Mouse (Mus musculus) intestine, embryonic 16.5 days (tissue): Measurements from ENCODE around the gene Mccc1. TPM values are rescaled to one million over a fixed set of nuclear protein-coding genes. Genes with fewer than 3 reads are reported as not detected.
A peak's percentile ranks its signal among the peaks of the same experiment; 100 is the strongest.

Experiments used
- ATAC-seq: fragments of 200-750 bp; cut with Nextera tagmentation; 2 replicates; pipeline ENCODE4 v1.8.0; 2017; ENCODE audit warnings: moderate TSS enrichment, moderate library complexity
- H3K27ac ChIP-seq: fragments of 300-500 bp; sonication (generic); 2 replicates; pipeline ENCODE4 v1.5.1; 2014; ENCODE audit warnings: mild to moderate bottlenecking, low read length
- H3K27me3 ChIP-seq: fragments of 300-500 bp; sonication (generic); replicated peaks from 2 replicates; pipeline ENCODE4 v1.6.1; 2014; ENCODE audit warnings: low read length, control low read depth, mixed read lengths; ENCODE audit not compliant: control insufficient read depth, insufficient read depth
- H3K36me3 ChIP-seq: fragments of 300-500 bp; sonication (generic); 2 replicates; pipeline ENCODE4 v1.6.1; 2014; ENCODE audit warnings: low read length, control low read depth; ENCODE audit not compliant: control insufficient read depth, insufficient read depth
- H3K4me1 ChIP-seq: fragments of 300-500 bp; sonication (generic); 2 replicates; pipeline ENCODE4 v1.6.1; 2014; ENCODE audit warnings: low read length, control low read depth, mixed read lengths; ENCODE audit not compliant: control insufficient read depth, insufficient read depth
- H3K4me2 ChIP-seq: fragments of 300-500 bp; sonication (generic); 2 replicates; pipeline ENCODE4 v1.6.1; 2014; ENCODE audit warnings: low read depth, low read length, control low read depth
- H3K4me3 ChIP-seq: fragments of 300-500 bp; sonication (generic); 2 replicates; pipeline ENCODE4 v1.5.1; 2014; ENCODE audit warnings: mild to moderate bottlenecking, low read length
- H3K9ac ChIP-seq: fragments of 300-500 bp; sonication (generic); 2 replicates; pipeline ENCODE4 v1.6.1; 2014; ENCODE audit warnings: low read depth, low read length
- H3K9me3 ChIP-seq: fragments of 300-500 bp; sonication (generic); 2 replicates; pipeline ENCODE4 v1.6.1; 2016; ENCODE audit warnings: low read length, control low read depth; ENCODE audit not compliant: control insufficient read depth
- WGBS: fragments of 180-500 bp; shearing (Covaris S2); extraction: QIAGEN DNeasy Blood & Tissue Kit; methylation state at CpG from one replicate; pipeline ENCODE4 v1.1.7; 2014; 5-methylcytosine and 5-hydroxymethylcytosine counted together
- polyA plus RNA-seq: library from polyadenylated mRNA; unstranded; fragments of >200 nt; fragmentation: Nextera tagmentation; extraction: Ambion mirVana; gene quantifications from 2 replicates; pipeline ENCODE4 v1.2.1, GENCODE M21; 2015

Mccc1 gene
- polyA plus RNA-seq, 1 experiment from 2014 or later: 42.5 TPM

- 86% methylated on average over 8 of the region's 8 CpGs for WGBS
- no peak for ATAC-seq
- no peaks in the 10 kb centered on the region for H3K9me3 ChIP-seq
- no peaks in the 10 kb centered on the region for H3K4me1 ChIP-seq
- no peak overlapping the region for H3K9ac ChIP-seq
- no peak overlapping the region for H3K27ac ChIP-seq
- H3K36me3 ChIP-seq: peaks cover 4% of the 10 kb centered on the region; the same call in 1 of the 2 replicates
- H3K4me2 ChIP-seq: no peak overlapping the region
- no peak overlapping the region for H3K4me3 ChIP-seq
- no peaks in the 10 kb centered on the region for H3K27me3 ChIP-seq
Observed at GRCm38 (mm10) chr3:35967366-35967921, 33.0 kb downstream of the Mccc1 start.

GRCm38 (mm10) chr3:35966493-35966892, 34.0 kb downstream of the Mccc1 start:
- Histone ChIP-seq H3K36me3 (no peaks in the 10 kb centered on the region; the same call in 1 of the 2 replicates), H3K9me3 (no peaks in the 10 kb centered on the region), H3K27me3 (no peaks in the 10 kb centered on the region), H3K4me2 (no peak overlapping the region), H3K9ac (no peak overlapping the region), H3K4me1 (no peaks in the 10 kb centered on the region), H3K4me3 (no peak overlapping the region), H3K27ac (no peak overlapping the region)
- no peak for ATAC-seq
- 87% methylated on average over 2 of the region's 2 CpGs for WGBS

- H3K36me3 ChIP-seq: no peaks in the 10 kb centered on the region; the same call in 1 of the 2 replicates
- H3K9ac ChIP-seq: no peak overlapping the region
- 81% methylated on average over 4 of the region's 4 CpGs for WGBS
- no peak overlapping the region for H3K4me3 ChIP-seq
- H3K4me2 ChIP-seq: no peak overlapping the region
- no peak for ATAC-seq
- no peaks in the 10 kb centered on the region for H3K27me3 ChIP-seq
- no peak overlapping the region for H3K27ac ChIP-seq
- no peaks in the 10 kb centered on the region for H3K4me1 ChIP-seq
- no peaks in the 10 kb centered on the region for H3K9me3 ChIP-seq
Observed at GRCm38 (mm10) chr3:35964928-35965327, 35.5 kb downstream of the Mccc1 start.

GRCm38 (mm10) chr3:35963921-35964320, 36.6 kb downstream of the Mccc1 start:
- no peak overlapping the region for H3K4me2 ChIP-seq
- no peaks in the 10 kb centered on the region; the same call in 1 of the 2 replicates for H3K36me3 ChIP-seq
- 91% methylated on average over 5 of the region's 5 CpGs for whole genome bisulfite sequencing
- H3K9me3 ChIP-seq: no peaks in the 10 kb centered on the region
- no peaks in the 10 kb centered on the region for H3K27me3 ChIP-seq
- no peak overlapping the region for H3K4me3 ChIP-seq
- H3K4me1 ChIP-seq: no peaks in the 10 kb centered on the region
- H3K27ac ChIP-seq: no peak overlapping the region
- H3K9ac ChIP-seq: no peak overlapping the region
- no peak for ATAC-seq

- no peaks in the 10 kb centered on the region; the same call in 1 of the 2 replicates for H3K36me3 ChIP-seq
- H3K9me3 ChIP-seq: no peaks in the 10 kb centered on the region
- no peak for ATAC-seq
- H3K9ac ChIP-seq: no peak overlapping the region
- H3K4me2 ChIP-seq: no peak overlapping the region
- no peaks in the 10 kb centered on the region for H3K27me3 ChIP-seq
- 91% methylated on average over 4 of the region's 4 CpGs for WGBS
- no peaks in the 10 kb centered on the region for H3K4me1 ChIP-seq
- no peak overlapping the region for H3K4me3 ChIP-seq
- no peak overlapping the region for H3K27ac ChIP-seq
Observed at GRCm38 (mm10) chr3:35963401-35963800, 37.1 kb downstream of the Mccc1 start.

GRCm38 (mm10) chr3:35962967-35963366, 37.5 kb downstream of the Mccc1 start:
- no peak for ATAC-seq
- Histone ChIP-seq H3K4me1 (no peaks in the 10 kb centered on the region), H3K4me3 (no peak overlapping the region), H3K27ac (no peak overlapping the region), H3K9me3 (no peaks in the 10 kb centered on the region), H3K4me2 (no peak overlapping the region), H3K36me3 (no peaks in the 10 kb centered on the region; the same call in 1 of the 2 replicates), H3K27me3 (no peaks in the 10 kb centered on the region), H3K9ac (no peak overlapping the region)
- 93% methylated on average over 5 of the region's 5 CpGs for WGBS

GRCm38 (mm10) chr3:35957230-35957629, 43.2 kb downstream of the Mccc1 start:
- ATAC-seq: peak; percentile 31; the same call in 1 of the 2 replicates
- WGBS: 94% methylated on average over 3 of the region's 3 CpGs

GRCm38 (mm10) chr3:35954901-35955575, 45.4 kb downstream of the Mccc1 start:
- H3K27me3 ChIP-seq: no peaks in the 10 kb centered on the region
- H3K4me2 ChIP-seq: no peak overlapping the region
- H3K9me3 ChIP-seq: 0 out of 2 replicates have a peak, but pooled peaks cover 4% of the 10 kb centered on the region
- 94% methylated on average over 11 of the region's 11 CpGs for WGBS
- no peaks in the 10 kb centered on the region for H3K36me3 ChIP-seq
- ATAC-seq: no peak
- H3K4me3 ChIP-seq: no peak overlapping the region
- no peaks in the 10 kb centered on the region for H3K4me1 ChIP-seq
- H3K9ac ChIP-seq: no peak overlapping the region
- H3K27ac ChIP-seq: no peak overlapping the region

More at GRCm38 (mm10) chr3:35957230-35957629, 43.2 kb downstream of the Mccc1 start:
- no peak overlapping the region for H3K9ac ChIP-seq
- no peak overlapping the region for H3K27ac ChIP-seq
- H3K9me3 ChIP-seq: 0 out of 2 replicates have a peak, but pooled peaks cover 4% of the 10 kb centered on the region
- no peaks in the 10 kb centered on the region for H3K27me3 ChIP-seq
- H3K4me2 ChIP-seq: no peak overlapping the region
- no peaks in the 10 kb centered on the region for H3K36me3 ChIP-seq
- H3K4me3 ChIP-seq: no peak overlapping the region
- H3K4me1 ChIP-seq: no peaks in the 10 kb centered on the region

GRCm38 (mm10) chr3:35953816-35954215, 46.7 kb downstream of the Mccc1 start:
- H3K4me2 ChIP-seq: no peak overlapping the region
- no peaks in the 10 kb centered on the region for H3K4me1 ChIP-seq
- no peaks in the 10 kb centered on the region for H3K36me3 ChIP-seq
- no peak for ATAC-seq
- H3K4me3 ChIP-seq: no peak overlapping the region
- WGBS: 84% methylated on average over 6 of the region's 6 CpGs
- H3K9me3 ChIP-seq: 0 out of 2 replicates have a peak, but pooled peaks cover 4% of the 10 kb centered on the region
- H3K27me3 ChIP-seq: no peaks in the 10 kb centered on the region
- H3K27ac ChIP-seq: no peak overlapping the region
- H3K9ac ChIP-seq: no peak overlapping the region
